Mouse (Mus musculus): Measurements from ENCODE around the gene Large1. TPM values are rescaled to one million over a fixed set of nuclear protein-coding genes. Genes with fewer than 3 reads are reported as not detected.
A peak's percentile ranks its signal among the peaks of the same experiment; 100 is the strongest.

The Large1 gene
- polyA plus RNA-seq, 1 experiment from 2014 or later, result 23.9 TPM

DNA sequence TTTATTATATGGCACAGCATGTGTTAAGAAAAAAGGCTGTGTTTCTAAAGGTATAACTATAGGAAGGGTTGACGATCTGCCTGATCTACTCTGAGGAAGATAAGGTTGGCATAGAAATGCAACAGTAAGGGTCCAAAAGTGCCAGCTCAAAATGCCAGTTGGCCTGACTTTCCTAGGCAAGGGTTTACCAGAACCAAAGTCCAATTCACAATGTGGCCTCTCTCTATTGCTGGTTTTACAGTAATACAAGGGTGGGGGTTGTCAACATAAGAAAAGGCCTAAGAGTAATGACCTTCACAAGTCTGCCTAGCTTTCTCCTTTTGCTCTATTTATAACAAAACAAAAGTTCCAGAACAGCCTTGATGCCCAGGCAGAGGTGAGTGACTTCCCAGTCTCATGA, 166.0 kb downstream of the Large1 start:
- H3K4me1 ChIP-seq (ENCODE audit: control insufficient read depth, insufficient read depth, low read length), result no peaks in the 10 kb centered on the region
- DNase-seq (no peak), ATAC-seq (ENCODE audit: low FRiP score, low TSS enrichment) (no peak)
- no peak overlapping the region for H3K27ac ChIP-seq (replicated peaks; ENCODE audit: low read depth, low read length)
- H3K9me3 ChIP-seq (ENCODE audit: control insufficient read depth, low read length), result no peaks in the 10 kb centered on the region
- H3K27me3 ChIP-seq (ENCODE audit: control insufficient read depth, insufficient read depth, low read length), result no peaks in the 10 kb centered on the region
- no peak overlapping the region for H3K4me2 ChIP-seq (ENCODE audit: low read length)
- 94% methylated on average over 1 of the region's 1 CpGs for WGBS
- no peaks in the 10 kb centered on the region for H3K36me3 ChIP-seq (ENCODE audit: control insufficient read depth, insufficient read depth, low read length)
- no peak overlapping the region for H3K9ac ChIP-seq (replicated peaks; ENCODE audit: low read length)
- no peak overlapping the region for H3K4me3 ChIP-seq (replicated peaks; ENCODE audit: low read depth, low read length)

DNA sequence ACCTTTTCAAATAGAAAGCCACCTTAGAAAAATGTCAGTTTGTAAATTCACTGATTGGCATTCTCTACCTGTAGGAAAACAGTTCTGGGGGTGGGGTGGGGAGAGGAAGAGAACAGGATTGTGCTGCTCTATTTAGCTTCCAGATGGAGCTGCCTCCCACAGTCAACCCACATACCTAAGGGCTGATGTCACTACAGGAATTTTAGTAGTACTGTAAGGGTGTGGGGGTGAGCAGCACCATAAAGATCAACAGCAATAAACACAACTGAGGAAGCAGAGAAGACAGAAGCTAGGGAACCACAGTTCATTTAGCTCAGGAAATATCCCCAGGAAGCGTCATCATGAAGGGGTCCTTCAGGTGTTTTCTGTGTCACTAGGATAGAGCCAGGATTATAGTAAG, 174.9 kb downstream of the Large1 start:
- no peaks in the 10 kb centered on the region for H3K4me1 ChIP-seq (ENCODE audit: control insufficient read depth, insufficient read depth, low read length)
- DNase-seq (no peak), ATAC-seq (ENCODE audit: low FRiP score, low TSS enrichment) (no peak)
- no peak overlapping the region for H3K27ac ChIP-seq (replicated peaks; ENCODE audit: low read depth, low read length)
- 100% methylated on average over 1 of the region's 1 CpGs for WGBS
- no peak overlapping the region for H3K4me2 ChIP-seq (ENCODE audit: low read length)
- no peak overlapping the region for H3K4me3 ChIP-seq (replicated peaks; ENCODE audit: low read depth, low read length)
- no peak overlapping the region for H3K9ac ChIP-seq (replicated peaks; ENCODE audit: low read length)
- H3K9me3 ChIP-seq (ENCODE audit: control insufficient read depth, low read length), result no peaks in the 10 kb centered on the region
- H3K27me3 ChIP-seq (ENCODE audit: control insufficient read depth, insufficient read depth, low read length), result no peaks in the 10 kb centered on the region
- H3K36me3 ChIP-seq (ENCODE audit: control insufficient read depth, insufficient read depth, low read length), result no peaks in the 10 kb centered on the region

DNA sequence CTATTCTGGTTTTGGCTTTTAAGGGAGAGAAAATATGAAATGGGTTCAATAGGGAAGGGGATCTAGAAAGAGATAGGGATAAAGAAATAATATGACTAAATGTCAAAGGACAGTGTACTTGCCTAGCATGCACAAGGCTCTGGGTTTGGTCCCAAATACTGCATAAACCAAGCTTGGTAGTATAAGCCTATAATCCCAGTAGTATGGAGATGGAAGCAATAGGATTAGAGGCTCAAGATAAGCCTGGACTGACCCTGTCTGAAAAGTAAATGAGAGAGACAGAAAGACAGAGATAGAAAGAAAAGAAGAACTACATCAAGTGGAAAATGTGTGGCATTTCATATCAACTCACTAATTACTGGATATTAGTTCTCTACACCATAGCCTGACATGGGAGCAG, 180.7 kb downstream of the Large1 start:
- Histone ChIP-seq H3K4me1 (ENCODE audit: control insufficient read depth, insufficient read depth, low read length) (no peaks in the 10 kb centered on the region), H3K27ac (replicated peaks; ENCODE audit: low read depth, low read length) (no peak overlapping the region), H3K4me3 (replicated peaks; ENCODE audit: low read depth, low read length) (no peak overlapping the region), H3K4me2 (ENCODE audit: low read length) (no peak overlapping the region), H3K27me3 (ENCODE audit: control insufficient read depth, insufficient read depth, low read length) (no peaks in the 10 kb centered on the region), H3K9me3 (ENCODE audit: control insufficient read depth, low read length) (no peaks in the 10 kb centered on the region), H3K9ac (replicated peaks; ENCODE audit: low read length) (no peak overlapping the region), H3K36me3 (ENCODE audit: control insufficient read depth, insufficient read depth, low read length) (no peaks in the 10 kb centered on the region)
- no peak for ATAC-seq (ENCODE audit: low FRiP score, low TSS enrichment)
- DNase-seq, result no peak

DNA sequence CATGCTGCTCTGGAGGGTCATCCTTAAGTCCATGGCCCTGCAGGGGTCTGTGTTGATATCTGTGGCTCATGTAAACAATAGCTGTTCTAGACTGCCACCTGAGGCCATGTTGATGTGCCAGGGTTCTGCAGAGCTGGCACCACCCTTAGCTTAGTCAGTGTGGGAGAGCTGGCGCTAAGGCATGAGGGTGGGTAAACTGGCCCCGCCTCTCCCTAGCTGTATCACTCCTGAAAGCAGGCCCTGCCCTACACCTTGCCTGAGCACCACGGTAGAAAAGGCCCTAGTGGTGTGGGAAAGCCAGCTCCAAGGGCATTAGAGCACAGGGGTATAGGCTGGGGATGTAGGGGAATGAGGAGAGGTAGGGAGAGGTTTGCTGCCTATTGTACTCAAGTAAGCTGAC, 191.3 kb downstream of the Large1 start:
- no peak overlapping the region for H3K9ac ChIP-seq (replicated peaks; ENCODE audit: low read length)
- ATAC-seq (ENCODE audit: low FRiP score, low TSS enrichment) (no peak), DNase-seq (no peak)
- H3K4me1 ChIP-seq (ENCODE audit: control insufficient read depth, insufficient read depth, low read length), result no peaks in the 10 kb centered on the region
- no peak overlapping the region for H3K4me2 ChIP-seq (ENCODE audit: low read length)
- WGBS, result 79% methylated on average over 3 of the region's 3 CpGs
- no peaks in the 10 kb centered on the region for H3K27me3 ChIP-seq (ENCODE audit: control insufficient read depth, insufficient read depth, low read length)
- H3K27ac ChIP-seq (replicated peaks; ENCODE audit: low read depth, low read length), result no peak overlapping the region
- no peaks in the 10 kb centered on the region for H3K9me3 ChIP-seq (ENCODE audit: control insufficient read depth, low read length)
- no peak overlapping the region for H3K4me3 ChIP-seq (replicated peaks; ENCODE audit: low read depth, low read length)
- no peaks in the 10 kb centered on the region for H3K36me3 ChIP-seq (ENCODE audit: control insufficient read depth, insufficient read depth, low read length)

GRCm38 (mm10) chr8:73161564-73161963, 191.8 kb downstream of the Large1 start:
- H3K9me3 ChIP-seq (ENCODE audit: control insufficient read depth, low read length), result no peaks in the 10 kb centered on the region
- no peak overlapping the region for H3K4me3 ChIP-seq (replicated peaks; ENCODE audit: low read depth, low read length)
- no peaks in the 10 kb centered on the region for H3K4me1 ChIP-seq (ENCODE audit: control insufficient read depth, insufficient read depth, low read length)
- H3K27me3 ChIP-seq (ENCODE audit: control insufficient read depth, insufficient read depth, low read length), result no peaks in the 10 kb centered on the region
- DNase-seq (no peak), ATAC-seq (ENCODE audit: low FRiP score, low TSS enrichment) (no peak)
- H3K4me2 ChIP-seq (ENCODE audit: low read length), result no peak overlapping the region
- no peak overlapping the region for H3K9ac ChIP-seq (replicated peaks; ENCODE audit: low read length)
- 87% methylated on average over 1 of the region's 1 CpGs for WGBS
- H3K27ac ChIP-seq (replicated peaks; ENCODE audit: low read depth, low read length), result no peak overlapping the region
- no peaks in the 10 kb centered on the region for H3K36me3 ChIP-seq (ENCODE audit: control insufficient read depth, insufficient read depth, low read length)

DNA sequence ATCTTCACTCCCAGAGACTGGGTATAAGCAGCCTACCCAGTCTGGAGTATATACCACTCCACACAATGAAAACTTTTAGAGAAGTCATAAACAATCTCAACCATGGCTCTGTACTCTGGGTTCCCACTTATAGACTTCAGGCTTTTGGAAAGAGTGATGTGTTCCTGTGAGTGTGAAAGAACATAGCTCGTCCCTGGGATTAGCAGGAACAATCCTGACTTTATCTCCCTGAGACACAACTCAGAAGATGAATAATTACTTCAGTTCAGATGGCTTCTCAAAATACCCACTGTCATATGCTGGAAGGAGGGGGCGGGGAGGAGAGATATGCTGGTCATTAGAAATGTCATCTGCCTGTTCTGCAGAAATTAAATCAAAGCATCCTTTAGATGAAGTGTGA, 192.4 kb downstream of the Large1 start:
- Histone ChIP-seq H3K27me3 (ENCODE audit: control insufficient read depth, insufficient read depth, low read length) (no peaks in the 10 kb centered on the region), H3K27ac (replicated peaks; ENCODE audit: low read depth, low read length) (no peak overlapping the region), H3K9me3 (ENCODE audit: control insufficient read depth, low read length) (no peaks in the 10 kb centered on the region), H3K4me1 (ENCODE audit: control insufficient read depth, insufficient read depth, low read length) (no peaks in the 10 kb centered on the region), H3K9ac (replicated peaks; ENCODE audit: low read length) (no peak overlapping the region), H3K4me2 (ENCODE audit: low read length) (no peak overlapping the region), H3K36me3 (ENCODE audit: control insufficient read depth, insufficient read depth, low read length) (no peaks in the 10 kb centered on the region), H3K4me3 (replicated peaks; ENCODE audit: low read depth, low read length) (no peak overlapping the region)
- DNase-seq (no peak), ATAC-seq (ENCODE audit: low FRiP score, low TSS enrichment) (no peak)
- 73% methylated on average over 2 of the region's 2 CpGs for WGBS

GRCm38 (mm10) chr8:73147236-73147635, 206.1 kb downstream of the Large1 start:
- Histone ChIP-seq H3K27ac (replicated peaks; ENCODE audit: low read depth, low read length) (no peak overlapping the region), H3K36me3 (ENCODE audit: control insufficient read depth, insufficient read depth, low read length) (no peaks in the 10 kb centered on the region), H3K4me1 (ENCODE audit: control insufficient read depth, insufficient read depth, low read length) (no peaks in the 10 kb centered on the region), H3K9ac (replicated peaks; ENCODE audit: low read length) (no peak overlapping the region), H3K27me3 (ENCODE audit: control insufficient read depth, insufficient read depth, low read length) (no peaks in the 10 kb centered on the region), H3K4me2 (ENCODE audit: low read length) (no peak overlapping the region), H3K9me3 (ENCODE audit: control insufficient read depth, low read length) (no peaks in the 10 kb centered on the region), H3K4me3 (replicated peaks; ENCODE audit: low read depth, low read length) (no peak overlapping the region)
- ATAC-seq (ENCODE audit: low FRiP score, low TSS enrichment), result no peak
- WGBS, result 96% methylated on average over 3 of the region's 3 CpGs
- DNase-seq, result no peak

DNA sequence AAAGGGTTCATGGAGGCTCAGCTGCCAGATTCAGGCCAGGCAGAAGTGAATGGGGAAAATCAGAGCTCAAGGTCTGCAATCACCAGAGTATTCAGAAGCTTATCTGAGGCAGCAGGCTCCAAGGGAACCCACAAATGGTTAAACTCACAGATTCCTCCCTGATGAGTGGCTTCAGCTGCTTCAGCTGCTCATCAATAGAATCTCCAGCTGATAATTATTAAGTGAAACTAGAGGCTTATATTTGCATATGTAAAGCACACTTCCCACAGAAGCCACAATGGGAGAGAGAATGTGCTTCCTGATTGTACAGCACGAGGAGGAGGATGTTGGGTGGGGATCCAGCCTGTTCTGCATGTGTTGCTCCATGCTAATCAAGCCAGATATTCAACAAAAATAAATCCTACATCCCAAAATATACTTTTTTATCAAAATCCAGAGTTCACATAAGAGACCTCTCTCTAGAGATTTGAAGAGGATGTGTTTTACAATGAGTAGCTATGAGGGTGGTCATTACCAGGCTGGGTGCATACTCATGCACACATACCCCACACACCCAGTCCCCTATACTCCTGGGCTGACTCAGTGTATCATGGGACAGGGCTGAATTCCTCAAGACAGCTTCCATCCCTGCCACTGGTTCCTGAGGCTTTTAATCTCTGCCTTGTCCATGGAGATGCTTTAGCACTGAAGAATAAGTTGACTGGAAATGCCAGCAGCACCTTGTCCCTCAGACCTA, 210.5 kb downstream of the Large1 start:
- WGBS, result 9% methylated on average over 1 of the region's 1 CpGs
- peak; percentile 22 for DNase-seq
- Histone ChIP-seq H3K4me2 (ENCODE audit: low read length) (no peak overlapping the region), H3K27ac (replicated peaks; ENCODE audit: low read depth, low read length) (no peak overlapping the region), H3K9me3 (ENCODE audit: control insufficient read depth, low read length) (no peaks in the 10 kb centered on the region), H3K4me1 (ENCODE audit: control insufficient read depth, insufficient read depth, low read length) (no peaks in the 10 kb centered on the region), H3K4me3 (replicated peaks; ENCODE audit: low read depth, low read length) (no peak overlapping the region), H3K9ac (replicated peaks; ENCODE audit: low read length) (no peak overlapping the region), H3K27me3 (ENCODE audit: control insufficient read depth, insufficient read depth, low read length) (no peaks in the 10 kb centered on the region), H3K36me3 (ENCODE audit: control insufficient read depth, insufficient read depth, low read length) (no peaks in the 10 kb centered on the region)
- no peak for ATAC-seq (ENCODE audit: low FRiP score, low TSS enrichment)

- no peak overlapping the region for H3K4me2 ChIP-seq (ENCODE audit: low read length)
- WGBS, result 92% methylated on average over 6 of the region's 6 CpGs
- ATAC-seq (ENCODE audit: low FRiP score, low TSS enrichment) (no peak), DNase-seq (no peak)
- H3K9ac ChIP-seq (replicated peaks; ENCODE audit: low read length), result no peak overlapping the region
- no peak overlapping the region for H3K4me3 ChIP-seq (replicated peaks; ENCODE audit: low read depth, low read length)
- no peaks in the 10 kb centered on the region for H3K9me3 ChIP-seq (ENCODE audit: control insufficient read depth, low read length)
- no peaks in the 10 kb centered on the region for H3K4me1 ChIP-seq (ENCODE audit: control insufficient read depth, insufficient read depth, low read length)
- H3K27me3 ChIP-seq (ENCODE audit: control insufficient read depth, insufficient read depth, low read length), result no peaks in the 10 kb centered on the region
- H3K27ac ChIP-seq (replicated peaks; ENCODE audit: low read depth, low read length), result no peak overlapping the region
- H3K36me3 ChIP-seq (ENCODE audit: control insufficient read depth, insufficient read depth, low read length), result no peaks in the 10 kb centered on the region
Measured at GRCm38 (mm10) chr8:73135397-73135796, 217.9 kb downstream of the Large1 start.
